Mouse (Mus musculus): ENCODE data around the gene Cdh13.

Gene Cdh13

DNA sequence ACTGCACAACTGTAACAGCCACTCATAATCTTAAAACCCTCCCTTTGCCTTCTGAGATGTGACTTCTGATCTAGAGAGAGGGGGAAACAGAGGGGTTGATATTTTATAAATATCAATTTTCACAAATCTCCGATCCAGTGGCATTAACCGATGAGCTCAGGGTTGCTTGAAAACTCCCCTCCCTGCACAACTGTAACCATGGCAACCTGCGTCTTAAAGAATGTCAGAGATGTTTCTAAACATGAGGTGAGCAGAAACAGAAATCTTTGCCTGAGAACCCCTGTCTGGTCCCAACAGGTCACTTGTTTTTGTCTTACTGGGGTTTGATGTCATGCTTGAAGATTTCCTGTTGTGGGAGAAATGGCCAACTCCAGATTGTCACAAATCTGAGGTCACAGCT is 513.6 kb downstream of the Cdh13 start:
- DNase-seq (ENCODE audit: low spot score in 2 of 2), result no peak

DNA sequence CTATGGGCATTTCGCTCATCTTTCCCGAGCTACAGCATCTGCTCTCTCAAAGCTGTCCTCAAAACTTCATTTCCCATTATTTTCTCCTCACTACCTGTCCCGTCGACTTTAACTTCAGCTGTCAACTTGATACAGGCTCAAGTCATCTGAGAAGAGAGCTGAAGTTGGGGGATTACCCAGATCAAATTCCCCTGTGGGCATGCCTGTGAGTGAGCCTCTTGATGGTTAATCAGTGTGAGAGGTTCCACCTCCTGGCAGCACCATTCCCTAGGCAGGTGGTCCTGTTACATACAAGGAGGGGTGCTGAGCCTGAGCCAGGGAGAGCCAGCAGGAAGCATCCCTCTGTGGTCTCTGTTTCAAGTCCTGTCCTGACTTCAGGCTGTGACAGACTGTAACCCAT is 519.6 kb downstream of the Cdh13 start:
- no peak for DNase-seq (ENCODE audit: low spot score in 2 of 2)

DNA sequence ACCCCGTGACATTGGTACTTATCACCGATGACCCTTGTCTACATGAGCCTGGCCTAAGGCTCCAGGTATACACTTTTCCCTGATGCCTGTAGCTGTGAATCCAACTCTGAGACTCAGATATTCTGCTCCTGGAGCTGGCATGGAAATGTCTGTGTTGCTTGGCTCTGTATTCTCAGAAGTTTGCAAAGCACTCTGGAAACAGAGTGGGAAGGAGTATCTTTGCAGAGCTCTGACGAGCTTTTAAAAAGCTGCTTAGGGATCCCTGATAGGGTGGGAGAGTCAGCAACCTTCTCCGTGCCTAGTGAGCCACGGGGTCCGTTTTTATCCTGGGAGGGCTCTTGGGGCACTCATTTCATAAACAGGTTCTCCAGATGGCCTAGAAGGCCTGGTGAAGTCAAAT is 526.1 kb downstream of the Cdh13 start:
- no peak for DNase-seq (ENCODE audit: low spot score in 2 of 2)

DNA sequence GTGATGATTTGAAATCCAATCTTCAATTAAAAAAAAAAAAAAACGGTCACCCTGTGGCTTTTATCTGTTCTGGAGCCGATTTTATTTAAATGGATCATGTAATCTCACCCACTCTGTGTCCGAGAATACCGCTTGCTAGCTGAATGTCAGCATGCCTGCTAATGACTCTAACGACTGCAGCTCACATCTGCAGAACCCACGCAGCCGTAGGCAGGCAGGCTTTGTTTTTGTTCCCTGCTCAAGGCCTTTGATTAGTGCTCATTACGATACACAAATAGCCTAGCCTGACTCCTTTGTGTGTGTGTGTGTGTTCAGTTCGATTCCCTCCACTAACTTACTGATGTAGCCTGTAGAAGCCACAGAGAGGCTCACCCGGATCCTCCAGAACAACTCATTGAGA is 531.5 kb downstream of the Cdh13 start:
- DNase-seq (ENCODE audit: low spot score in 2 of 2), result no peak

DNA sequence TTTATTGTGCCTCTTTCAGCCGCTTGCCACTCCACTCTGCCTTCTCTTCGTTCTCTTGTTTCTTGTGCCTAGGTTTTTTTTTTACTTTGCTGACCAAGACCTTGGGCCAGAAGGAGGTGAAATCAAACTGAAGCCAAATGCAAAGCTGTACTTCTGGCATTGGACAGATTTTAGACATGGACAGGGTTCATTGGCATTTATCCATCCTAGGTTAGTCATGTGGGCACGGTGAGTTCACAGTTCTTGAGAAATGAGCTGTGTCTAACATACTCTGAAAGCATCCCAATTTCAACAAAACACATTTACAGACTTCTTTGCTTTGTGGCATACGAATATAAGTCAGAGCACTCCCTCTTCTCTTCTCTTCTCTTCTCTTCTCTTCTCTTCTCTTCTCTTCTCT is 543.2 kb downstream of the Cdh13 start:
- no peak for DNase-seq (ENCODE audit: low spot score in 2 of 2)

DNA sequence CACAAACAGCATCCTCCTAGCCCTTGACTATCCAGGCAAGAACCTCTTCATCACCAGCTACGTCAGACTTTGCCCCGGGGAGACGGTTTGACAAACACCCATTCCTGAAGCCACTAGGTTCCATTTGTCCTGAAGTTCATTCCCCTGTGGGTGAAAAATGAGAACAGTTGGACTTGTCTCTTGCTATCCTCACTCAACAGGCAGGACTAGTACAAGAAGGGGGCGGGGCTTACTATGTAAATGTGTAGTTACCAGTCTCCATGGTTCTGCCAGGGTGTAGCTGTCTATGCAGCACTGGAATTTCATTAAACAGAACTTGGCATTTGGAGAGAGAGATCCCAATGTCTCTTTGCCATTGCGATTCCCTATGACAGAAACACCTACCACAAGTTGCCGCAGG is 544.2 kb downstream of the Cdh13 start:
- no peak for DNase-seq (ENCODE audit: low spot score in 2 of 2)

DNA sequence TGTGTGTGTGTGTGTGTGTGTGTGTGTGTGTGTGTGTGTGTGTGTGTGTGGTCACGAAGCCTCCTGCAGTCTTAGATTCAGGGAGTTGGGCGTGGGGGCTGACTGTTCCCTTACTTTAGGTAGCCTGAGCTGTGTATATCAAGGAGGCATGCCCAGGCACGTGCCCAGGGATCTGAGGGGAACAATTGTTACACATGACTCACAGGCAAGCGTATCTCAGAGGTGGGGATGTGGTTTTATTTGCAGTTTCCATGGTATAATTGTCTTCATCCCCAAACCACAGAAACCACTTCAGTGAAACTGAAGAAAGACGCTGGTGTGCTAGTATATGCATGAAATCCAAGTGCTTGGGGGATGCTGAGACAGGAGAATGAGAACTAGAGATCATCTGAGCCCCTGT is 546.8 kb downstream of the Cdh13 start:
- DNase-seq (ENCODE audit: low spot score in 2 of 2), result no peak

DNA sequence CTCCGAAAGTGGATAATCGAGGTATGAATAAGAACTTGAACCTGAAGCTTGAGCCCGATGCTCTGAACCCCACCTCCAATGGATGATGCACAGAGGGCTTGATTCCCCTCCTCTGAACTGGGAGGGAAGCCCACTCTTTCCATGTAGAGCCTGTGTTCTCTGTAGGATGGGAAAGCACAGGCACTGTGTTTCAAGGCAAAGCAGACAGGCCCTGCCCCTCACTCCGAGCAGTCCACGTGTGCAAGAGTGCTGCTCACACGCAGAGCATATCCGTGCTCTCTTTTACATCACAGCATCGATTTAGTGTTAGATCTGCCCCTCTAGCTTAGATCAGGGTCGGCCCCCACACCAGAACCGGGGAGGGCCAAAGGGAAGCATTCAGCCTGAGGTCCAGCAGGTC is 547.5 kb downstream of the Cdh13 start:
- DNase-seq (ENCODE audit: low spot score in 2 of 2), result no peak

DNA sequence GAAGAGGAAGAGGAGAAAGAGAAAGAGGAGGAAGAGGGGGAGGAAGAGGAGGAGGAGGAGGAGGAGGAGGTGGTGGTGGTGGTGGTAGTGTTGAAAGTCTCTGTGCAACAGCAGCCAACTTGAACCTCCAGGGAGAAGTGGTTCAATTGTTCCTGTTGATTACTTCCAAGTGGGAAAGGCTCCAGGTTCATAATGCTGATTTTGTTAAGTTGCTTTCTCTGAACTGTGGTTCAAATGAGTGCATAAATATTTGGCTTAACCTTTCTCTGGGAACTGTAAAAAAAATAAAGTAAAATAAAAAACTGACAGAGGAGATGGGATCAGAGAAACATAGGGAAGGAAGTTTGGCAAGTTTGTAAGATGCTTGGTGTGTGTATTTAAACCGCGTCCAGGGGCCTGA is 555.3 kb downstream of the Cdh13 start:
- no peak for DNase-seq (ENCODE audit: low spot score in 2 of 2)

DNA sequence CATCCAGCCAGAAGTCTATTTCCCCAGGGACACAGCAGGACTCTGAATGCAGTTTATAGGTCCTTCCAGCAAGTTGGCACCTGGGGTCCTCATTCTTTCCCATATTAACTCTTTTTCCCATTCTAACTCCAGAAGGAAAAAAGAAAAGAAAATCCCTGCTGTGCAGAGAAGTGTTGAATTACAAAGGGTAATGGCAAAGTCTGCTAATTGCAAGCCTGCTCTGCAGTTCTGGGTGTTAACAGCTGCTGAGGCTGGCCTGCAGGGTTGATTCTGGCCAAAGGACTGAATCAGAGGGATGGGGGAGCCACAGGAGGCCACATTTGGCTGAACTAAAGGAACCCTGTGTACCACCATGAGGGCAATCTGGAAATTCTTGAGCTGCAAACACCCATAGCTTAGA is 562.2 kb downstream of the Cdh13 start:
- DNase-seq (ENCODE audit: low spot score in 2 of 2), result no peak

DNA sequence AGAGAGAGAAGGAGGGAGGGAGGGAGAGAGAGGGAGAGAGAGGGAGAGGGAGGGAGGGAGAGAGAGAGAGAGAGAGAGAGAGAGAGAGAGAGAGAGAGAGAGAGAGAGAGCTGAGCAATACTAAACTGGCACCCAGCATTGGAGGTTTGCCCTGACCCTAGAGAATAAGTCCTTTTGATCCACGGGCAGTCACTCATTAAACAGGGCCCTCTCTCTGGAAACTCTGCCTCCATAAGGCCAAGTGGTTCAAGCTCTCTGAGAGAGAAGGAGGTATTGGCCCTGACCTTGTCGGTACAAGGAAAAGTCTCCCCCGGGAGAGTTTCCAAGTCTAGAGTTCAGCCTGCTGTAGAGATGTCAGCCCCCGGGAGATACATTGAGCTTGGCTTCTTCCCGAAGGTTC is 564.5 kb downstream of the Cdh13 start:
- DNase-seq (ENCODE audit: low spot score in 2 of 2), result no peak

DNA sequence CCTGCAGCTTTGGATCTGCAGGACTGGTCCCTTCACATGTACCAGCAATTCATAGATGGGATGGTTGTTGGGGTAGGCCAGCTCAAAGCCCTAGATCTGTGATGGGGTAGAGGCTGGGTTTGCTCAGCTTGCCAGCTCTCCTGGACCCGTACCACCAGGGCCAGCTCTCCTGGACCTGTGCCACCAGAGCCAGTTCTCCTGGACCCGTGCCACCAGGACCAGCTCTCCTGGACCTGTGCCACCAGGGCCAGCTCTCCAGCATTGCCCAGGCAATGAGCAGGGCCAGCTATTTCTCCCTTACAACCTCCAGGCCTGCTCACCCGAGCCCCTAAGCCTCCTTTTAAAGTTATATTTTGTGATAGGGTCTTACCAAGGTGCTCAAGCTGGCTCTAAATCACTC is 566.0 kb downstream of the Cdh13 start:
- peak in 1 of 2 experiments; percentile 11 for DNase-seq (ENCODE audit: low spot score in 2 of 2)

DNA sequence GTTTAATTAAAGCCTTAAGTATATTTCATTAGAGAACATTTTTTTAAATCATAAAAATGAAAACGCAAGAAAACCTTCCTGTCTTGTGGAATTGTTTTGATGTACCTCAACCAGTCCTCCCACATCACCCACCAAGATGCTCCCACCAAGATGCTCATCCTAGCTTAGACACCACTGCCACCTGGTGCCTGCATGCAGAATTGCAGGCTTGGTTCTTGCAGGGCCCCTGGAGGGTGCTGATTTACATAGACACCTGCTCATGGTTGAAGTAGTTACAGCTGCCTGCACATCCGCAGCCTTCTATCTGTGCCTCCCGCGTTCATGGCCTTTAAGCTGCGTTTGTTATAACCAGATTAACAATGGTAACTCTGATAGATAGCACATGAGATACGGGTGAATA is 566.8 kb downstream of the Cdh13 start:
- DNase-seq (ENCODE audit: low spot score in 2 of 2), result peak; percentile 43 to 45

DNA sequence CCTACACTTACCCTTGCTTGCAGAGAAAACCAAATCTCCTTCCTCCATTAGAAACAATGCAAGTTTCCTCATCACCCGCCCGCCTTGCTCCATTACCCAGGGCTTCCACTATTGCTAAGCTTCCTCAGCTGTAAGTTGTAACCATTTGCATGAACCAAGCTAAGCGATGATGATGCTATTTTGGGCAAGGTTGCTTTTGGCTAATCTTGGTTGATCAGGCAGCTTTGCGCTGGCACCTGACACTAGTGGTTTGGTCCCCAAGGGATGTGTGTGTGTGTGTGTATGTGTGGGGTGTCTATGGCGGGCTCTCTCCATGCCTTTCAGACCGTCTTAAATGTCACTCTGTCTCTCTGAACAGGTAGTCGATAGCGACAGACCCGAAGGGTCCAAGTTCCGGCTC is 567.8 kb downstream of the Cdh13 start:
- DNase-seq (ENCODE audit: low spot score in 2 of 2), result no peak

DNA sequence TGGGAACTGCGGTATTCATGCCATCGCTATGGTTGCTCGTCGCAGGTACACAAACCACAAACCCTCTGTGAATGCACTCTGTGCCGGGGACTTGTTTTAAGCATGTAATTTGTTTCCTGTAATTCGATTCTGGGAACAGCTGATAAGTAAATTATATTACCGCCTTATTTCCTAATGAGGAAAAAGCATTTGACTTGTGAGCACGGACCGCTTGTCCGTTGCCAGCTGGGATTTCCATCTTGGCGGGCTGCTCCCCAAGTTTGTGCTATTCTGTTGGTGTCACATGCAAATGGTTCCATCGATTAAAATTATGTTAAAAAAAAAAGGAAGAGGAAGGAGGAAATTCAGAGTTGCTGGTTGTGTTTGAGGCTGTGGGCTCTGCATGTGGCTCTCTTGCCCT is 569.3 kb downstream of the Cdh13 start:
- DNase-seq (ENCODE audit: low spot score in 2 of 2), result peak; percentile 44 to 74

DNA sequence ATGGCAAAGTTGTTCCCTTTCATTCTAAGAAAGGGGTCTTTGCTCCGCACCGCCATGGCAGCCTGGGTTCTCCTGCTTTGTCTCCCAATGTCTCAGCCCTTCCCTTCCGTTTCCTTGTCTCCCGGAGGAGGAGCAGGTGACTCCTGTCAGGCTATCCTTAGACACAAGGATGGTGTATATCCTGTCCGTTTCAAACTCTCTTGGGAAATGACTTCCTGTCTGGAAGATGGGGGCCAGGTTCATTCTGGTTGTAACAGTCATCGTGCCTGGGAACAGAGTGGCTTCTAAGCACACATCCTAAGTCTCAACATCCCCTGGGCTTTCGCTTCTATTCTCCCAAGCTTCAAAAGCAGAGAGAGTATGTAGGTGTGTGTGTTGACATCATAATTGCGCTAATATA is 571.1 kb downstream of the Cdh13 start:
- peak; percentile 34 to 76 for DNase-seq (ENCODE audit: low spot score in 2 of 2)

DNA sequence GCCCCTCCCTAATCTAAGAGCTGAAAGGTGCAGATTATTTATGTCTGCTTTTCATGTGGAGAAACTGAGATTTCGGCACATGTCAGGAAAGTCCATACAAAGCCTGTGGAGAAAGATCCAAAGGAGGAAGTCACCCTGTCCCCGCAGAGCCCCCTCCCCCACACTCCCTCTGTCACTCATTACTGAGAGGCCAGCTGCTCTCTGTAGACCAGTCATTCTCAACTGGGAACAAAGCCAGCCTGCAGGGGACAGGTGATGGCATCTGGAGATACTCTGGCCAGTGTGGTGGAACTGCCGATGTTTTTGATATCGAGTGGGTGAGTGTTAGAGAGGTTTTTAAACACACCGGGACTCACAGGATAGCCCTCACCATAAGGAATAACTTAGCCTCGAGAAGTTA is 582.8 kb downstream of the Cdh13 start:
- no peak for DNase-seq (ENCODE audit: low spot score in 2 of 2)

DNA sequence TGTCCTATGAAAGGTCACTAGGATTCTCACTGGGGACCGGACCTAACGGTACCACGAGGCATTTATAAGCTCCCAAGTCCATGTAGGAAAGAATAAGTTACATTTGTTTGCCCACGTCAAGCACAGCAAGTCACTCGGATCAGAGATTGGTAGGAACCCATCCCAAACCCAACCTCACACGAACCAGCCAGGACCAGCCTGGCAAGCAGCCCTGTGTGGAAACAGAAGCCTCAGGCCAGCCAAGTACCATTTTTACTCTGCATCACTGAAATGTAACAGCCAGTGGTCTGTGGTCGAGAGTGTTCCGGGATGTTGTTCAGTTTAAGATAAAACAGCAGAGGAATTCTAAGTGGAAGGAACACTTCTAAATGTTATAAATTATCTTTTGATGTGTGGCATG is 587.2 kb downstream of the Cdh13 start:
- no peak for DNase-seq (ENCODE audit: low spot score in 2 of 2)

DNA sequence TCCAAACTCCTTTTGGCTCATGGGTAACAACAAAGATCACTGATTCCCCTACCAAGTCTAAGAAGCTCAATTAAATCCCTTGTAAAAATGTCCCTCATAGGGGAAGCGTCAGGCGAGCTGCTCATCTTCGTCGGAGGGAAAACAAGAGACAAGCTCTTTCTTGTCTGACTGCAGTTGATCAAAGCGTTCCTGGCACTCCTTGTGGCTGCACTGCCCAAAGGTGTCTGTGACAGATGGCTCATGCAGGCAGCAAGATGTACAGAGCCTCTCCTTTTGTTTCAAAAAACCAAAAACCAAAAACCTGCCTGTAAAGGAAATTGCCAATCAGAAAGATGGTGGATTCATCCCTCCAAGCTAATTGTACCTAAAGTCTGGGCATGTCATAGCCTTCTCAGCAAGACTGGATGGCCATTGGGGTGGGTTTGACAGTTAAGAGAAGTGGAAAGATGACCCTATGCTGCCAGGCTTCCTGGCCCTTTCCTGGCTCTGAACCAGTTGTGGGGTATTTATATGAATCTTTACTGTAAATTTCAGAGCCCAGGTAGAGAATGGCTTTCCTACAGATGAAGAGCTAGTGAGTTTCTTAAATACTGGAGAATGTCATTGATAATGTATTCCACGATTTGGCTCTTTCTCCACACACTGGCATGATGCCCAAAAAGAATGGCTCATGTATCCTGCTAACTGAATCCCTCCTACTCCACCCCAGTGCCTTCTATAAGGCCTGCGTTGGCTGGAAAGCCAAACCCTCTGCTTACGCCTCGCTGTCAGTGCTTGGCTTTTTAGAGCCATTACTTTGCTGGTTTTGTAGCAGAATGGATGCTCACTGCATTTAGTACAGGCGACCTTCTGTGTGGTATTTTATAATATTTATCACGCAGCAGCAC is 596.6 kb downstream of the Cdh13 start:
- DNase-seq (ENCODE audit: low spot score in 2 of 2), result no peak

DNA sequence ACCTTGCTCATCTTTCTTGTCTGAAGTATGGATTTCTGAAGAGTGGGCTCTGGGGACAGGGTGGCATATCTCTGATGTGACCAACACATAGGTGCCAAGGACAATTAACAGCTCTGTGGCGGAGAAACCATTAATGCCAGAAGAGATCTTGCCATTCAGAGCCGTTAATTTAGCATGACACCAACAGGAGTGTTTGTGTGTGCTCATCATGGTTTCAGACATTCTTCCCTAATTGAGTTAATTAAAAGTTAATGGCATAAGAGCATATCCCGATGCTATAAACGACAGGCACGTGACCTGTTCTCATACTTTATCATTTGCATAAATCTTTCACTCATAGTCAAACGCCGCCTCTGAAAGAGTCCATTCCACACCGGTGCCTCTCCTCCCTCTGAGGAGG is 600.8 kb downstream of the Cdh13 start:
- DNase-seq (ENCODE audit: low spot score in 2 of 2), result no peak

DNA sequence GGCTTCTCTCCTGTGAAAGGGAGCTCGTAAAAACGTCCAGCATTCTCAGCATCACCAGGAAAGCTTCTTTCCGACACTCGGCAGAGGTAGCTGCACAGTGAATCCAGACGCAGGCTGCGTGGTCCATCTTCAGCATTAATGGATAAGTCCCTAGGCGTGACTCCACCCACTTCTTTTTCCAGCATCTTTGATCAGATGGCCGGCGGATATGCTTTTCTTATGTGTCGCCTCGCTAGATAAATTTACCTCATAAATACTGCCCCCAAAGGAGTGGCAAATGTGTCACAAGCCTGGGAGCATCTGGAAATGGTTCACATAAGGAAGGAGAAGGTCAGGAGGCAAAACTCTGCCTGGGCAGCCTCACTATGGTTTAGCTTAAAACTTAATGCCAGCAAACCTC is 601.5 kb downstream of the Cdh13 start:
- no peak for DNase-seq (ENCODE audit: low spot score in 2 of 2)

DNA sequence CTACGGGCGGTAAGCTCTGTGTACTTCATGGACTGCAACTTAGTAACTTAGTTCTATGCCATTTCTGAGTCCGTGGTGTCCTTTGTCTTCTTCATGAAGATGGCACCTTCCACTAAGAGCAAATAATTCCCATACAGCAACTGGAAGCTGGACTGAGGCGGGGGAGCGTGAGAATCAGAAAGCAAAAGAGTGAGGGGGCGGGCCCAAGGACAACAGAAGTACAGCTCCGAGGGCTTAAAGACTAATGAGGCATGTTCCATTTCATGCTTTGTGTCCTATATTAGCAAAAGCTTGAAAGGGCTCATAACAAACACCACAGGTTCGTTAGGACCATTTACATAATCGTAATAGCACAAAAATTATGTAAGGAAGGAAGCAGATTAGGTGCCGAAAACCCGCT is 618.9 kb downstream of the Cdh13 start:
- DNase-seq (ENCODE audit: low spot score in 2 of 2), result no peak

DNA sequence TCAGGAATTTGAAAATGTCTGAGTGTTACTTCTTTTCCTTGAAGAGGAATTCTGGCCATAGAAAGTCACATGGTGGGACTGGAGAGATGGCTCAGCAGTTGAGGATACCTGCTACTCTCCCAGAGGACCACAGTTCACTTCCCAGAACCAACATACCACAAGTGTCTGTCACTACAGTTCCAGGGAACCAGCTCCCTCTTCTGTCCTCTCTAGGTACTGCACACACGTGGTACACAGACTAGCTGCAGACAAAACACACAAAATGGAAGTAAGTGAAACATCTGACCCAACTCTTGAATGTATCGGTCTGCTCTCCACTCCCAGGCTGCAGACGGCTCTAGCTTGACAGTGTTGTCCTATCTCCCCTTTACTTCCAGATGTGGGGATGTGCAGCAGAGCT is 633.0 kb downstream of the Cdh13 start:
- no peak for DNase-seq (ENCODE audit: low spot score in 2 of 2)

DNA sequence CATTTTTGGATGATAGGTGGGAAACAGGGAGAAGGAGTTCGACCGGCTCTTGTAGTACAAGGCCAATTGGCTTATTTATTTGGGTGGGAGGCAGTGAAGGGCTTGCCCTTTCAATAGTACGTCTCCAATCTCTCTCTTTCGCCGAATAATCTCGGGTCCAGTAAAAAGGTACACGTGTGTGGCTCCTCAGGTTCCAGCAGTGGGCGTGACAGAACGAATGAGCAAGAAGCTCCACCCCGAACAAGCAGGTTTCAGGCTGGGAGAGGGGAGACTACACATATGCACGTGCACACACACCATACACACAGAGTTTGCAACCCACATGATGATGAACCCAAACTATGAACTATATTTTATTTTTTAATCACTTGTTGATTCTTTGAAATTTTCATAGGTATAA is 653.9 kb downstream of the Cdh13 start:
- DNase-seq (ENCODE audit: low spot score in 2 of 2), result no peak

Data from heart, adult 9 months (tissue).